Mouse (Mus musculus): ENCODE results near the gene Ifnk.

Ifnk gene

GRCm38 (mm10) chr4:35151756-35152155, at the start of gene Ifnk:
TSS of gene Ifnk (plus strand) at chr4:35152056.
- no peak for DNase-seq

GRCm38 (mm10) chr4:35105115-35105773, 46.6 kb upstream of the Ifnk start:
- no peak for DNase-seq

GRCm38 (mm10) chr4:35112452-35112851, 39.4 kb upstream of the Ifnk start:
- no peak for DNase-seq

GRCm38 (mm10) chr4:35113516-35114248, 38.2 kb upstream of the Ifnk start:
- no peak for DNase-seq

GRCm38 (mm10) chr4:35114950-35115349, 36.9 kb upstream of the Ifnk start:
- DNase-seq: no peak

- DNase-seq: no peak
These were observed 35.9 kb upstream of the Ifnk start for GRCm38 (mm10) chr4:35115933-35116332.

- DNase-seq: no peak
These were observed 34.7 kb upstream of the Ifnk start for GRCm38 (mm10) chr4:35117144-35117543.

GRCm38 (mm10) chr4:35118851-35119250, 33.0 kb upstream of the Ifnk start:
- no peak for DNase-seq

GRCm38 (mm10) chr4:35120159-35120558, 31.7 kb upstream of the Ifnk start:
- no peak for DNase-seq

GRCm38 (mm10) chr4:35120575-35120974, 31.3 kb upstream of the Ifnk start:
- DNase-seq: no peak

GRCm38 (mm10) chr4:35121060-35121459, 30.8 kb upstream of the Ifnk start:
- DNase-seq: no peak

GRCm38 (mm10) chr4:35123087-35123486, 28.8 kb upstream of the Ifnk start:
- DNase-seq: no peak

GRCm38 (mm10) chr4:35124027-35124426, 27.8 kb upstream of the Ifnk start:
- DNase-seq: no peak

GRCm38 (mm10) chr4:35125299-35125777, 26.5 kb upstream of the Ifnk start:
- no peak for DNase-seq

GRCm38 (mm10) chr4:35126776-35127175, 25.1 kb upstream of the Ifnk start:
- no peak for DNase-seq

- no peak for DNase-seq
These were observed 24.1 kb upstream of the Ifnk start for GRCm38 (mm10) chr4:35127759-35128158.

- peak; percentile 10 for DNase-seq
These were observed 21.4 kb upstream of the Ifnk start for GRCm38 (mm10) chr4:35130411-35130948.

- DNase-seq: no peak
These were observed 20.3 kb upstream of the Ifnk start for GRCm38 (mm10) chr4:35131592-35131991.

GRCm38 (mm10) chr4:35133411-35133810, 18.4 kb upstream of the Ifnk start:
- no peak for DNase-seq

GRCm38 (mm10) chr4:35134846-35135611, 16.8 kb upstream of the Ifnk start:
- no peak for DNase-seq

- no peak for DNase-seq
These were observed 16.1 kb upstream of the Ifnk start for GRCm38 (mm10) chr4:35135806-35136205.

- no peak for DNase-seq
These were observed 14.9 kb upstream of the Ifnk start for GRCm38 (mm10) chr4:35136996-35137395.

- no peak for DNase-seq
These were observed 13.8 kb upstream of the Ifnk start for GRCm38 (mm10) chr4:35138077-35138476.
